Mouse (Mus musculus): Measurements from ENCODE around the gene Ptch1. TPM values are rescaled to one million over a fixed set of nuclear protein-coding genes. Genes with fewer than 3 reads are reported as not detected.
A peak's percentile ranks its signal among the peaks of the same experiment; 100 is the strongest.

Ptch1 gene
- polyA plus RNA-seq (2012; rRNA removed) = 26.5 and 27.8 TPM in 2 replicates

DNA sequence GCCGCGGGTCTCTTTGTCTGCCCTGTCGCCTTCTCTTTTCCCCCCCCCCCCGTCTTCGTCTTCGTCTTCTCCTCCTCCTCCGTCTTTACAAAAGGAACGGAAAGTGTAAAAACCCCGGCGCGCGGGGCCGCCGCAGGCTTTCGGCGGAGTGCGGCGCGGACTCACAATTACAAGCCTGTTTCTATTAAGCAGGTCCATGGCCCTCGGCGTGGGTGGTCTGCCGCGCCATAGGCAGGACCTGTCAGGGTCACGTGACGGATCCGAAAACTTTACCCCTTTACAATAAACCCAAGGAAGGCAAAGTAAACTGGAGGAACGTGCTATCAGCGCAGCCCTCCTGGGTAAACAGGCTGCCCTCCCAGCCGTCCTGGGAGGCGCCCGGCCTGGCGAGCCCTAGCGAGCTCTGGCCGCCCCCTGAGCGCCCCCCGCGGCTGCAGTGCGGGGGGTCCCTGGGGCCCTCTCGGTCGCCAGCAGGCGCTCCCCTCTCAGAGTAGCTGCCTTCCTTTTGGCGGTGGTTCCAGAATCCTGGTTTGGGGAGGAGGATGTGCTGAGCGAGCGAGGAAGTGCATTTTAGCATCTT, at the start of gene Ptch1:
Ptch1 (minus strand) TSS at position 343 of the 580 bp plus-strand sequence.
- peak in 1 of 2 experiments; percentile 54 for DNase-seq (ENCODE audit: extremely low spot score in 1 of 2, low spot score in 1 of 2)

DNA sequence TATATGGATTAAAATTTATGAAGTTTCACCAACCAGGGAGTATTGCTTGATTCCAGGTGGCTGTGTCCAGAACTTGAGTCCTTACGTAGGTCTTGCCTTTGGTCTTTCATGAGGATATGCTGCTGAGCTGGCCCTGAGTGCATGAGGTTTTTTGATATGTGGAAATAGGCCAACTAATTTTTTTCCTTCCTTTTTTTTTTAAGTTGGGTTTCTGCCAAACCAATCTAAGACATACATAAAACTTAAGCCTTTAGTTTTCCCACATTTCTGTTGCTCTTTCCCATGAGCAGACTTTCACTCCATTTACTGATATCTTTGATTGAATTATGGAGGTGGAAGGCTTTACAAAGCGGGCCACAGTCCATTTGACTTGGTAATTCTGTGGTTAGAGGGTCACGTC, 47.9 kb upstream of the Ptch1 start:
- DNase-seq (ENCODE audit: extremely low spot score in 1 of 2, low spot score in 1 of 2) = no peak

DNA sequence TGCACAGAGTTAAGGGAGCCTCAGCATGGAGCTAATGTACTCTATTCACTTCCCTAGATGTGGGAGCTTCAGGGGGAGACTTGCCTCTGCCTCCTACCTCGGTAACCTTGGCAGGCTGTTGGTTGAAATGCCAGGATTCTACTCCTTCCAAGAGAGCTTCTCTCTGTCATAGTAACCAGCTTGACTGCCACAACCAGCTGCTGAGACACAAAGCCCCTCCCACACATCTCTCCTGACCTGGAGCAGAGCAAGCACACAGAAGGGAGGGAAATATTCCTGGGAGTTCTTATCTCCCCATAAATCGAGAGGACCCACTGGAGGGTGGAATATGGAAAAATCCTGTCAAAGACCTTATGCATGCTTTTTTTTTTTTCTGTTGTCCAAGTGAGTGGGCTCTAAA, 39.8 kb upstream of the Ptch1 start:
- no peak for DNase-seq (ENCODE audit: extremely low spot score in 1 of 2, low spot score in 1 of 2)

DNA sequence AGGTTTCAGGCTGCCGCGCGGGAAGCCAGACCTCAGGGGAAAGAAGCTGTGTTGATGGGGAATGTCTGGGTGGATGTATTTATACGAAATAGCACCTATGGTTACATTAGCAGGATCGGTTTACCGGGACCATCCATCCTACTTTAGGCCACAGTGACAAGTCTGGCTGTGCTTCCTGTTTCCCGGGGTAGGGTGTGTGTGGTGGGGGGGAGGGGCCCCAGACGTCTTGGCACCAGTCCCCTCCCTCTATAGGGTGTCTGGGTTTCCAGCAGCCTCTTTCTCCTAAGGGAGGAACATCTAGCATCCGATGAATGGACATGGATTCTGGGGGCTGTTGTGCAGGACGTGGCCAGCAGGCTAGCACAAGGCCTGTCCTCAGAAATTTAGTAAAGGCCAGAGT, 36.3 kb upstream of the Ptch1 start:
- no peak for DNase-seq (ENCODE audit: extremely low spot score in 1 of 2, low spot score in 1 of 2)

DNA sequence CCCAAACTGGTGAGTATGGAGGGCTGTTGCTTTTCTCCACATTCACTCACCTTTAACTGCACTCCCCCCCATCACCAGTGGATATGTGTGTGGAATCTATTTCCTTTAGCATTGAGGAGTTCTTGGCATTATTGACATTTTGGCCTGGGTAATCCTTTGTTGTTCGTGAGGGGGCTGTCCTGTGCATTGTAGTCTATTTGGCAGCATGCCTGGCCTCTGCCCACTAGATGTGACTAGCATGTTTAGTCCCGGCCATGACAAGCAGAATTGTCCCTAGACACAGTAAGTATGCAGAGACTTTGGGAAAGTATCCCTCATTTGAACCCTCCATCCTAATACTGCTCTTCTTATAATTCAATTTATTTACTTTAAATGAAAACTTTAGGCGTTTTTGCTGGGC, 24.2 kb upstream of the Ptch1 start:
- no peak for DNase-seq (ENCODE audit: extremely low spot score in 1 of 2, low spot score in 1 of 2)

DNA sequence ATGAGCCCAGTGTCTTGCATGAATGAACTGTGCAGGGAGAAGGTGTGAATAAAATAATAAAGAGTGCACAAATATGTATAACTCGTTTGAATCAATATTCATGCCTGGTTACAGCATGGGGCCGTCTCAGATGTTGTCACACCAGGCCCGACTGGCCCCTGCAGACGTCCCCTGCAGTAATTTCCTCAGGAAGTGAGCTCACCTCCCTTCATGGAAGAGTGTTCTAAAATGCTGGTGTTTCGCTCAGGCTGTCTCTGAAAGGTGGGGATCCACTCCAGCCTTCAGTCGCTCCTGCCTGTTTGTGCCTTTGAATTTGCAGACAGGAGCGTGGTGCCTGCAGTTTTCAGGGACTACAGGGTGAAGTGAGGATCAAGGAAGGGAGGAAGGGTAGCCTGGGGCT, 22.5 kb upstream of the Ptch1 start:
- DNase-seq (ENCODE audit: extremely low spot score in 1 of 2, low spot score in 1 of 2) = no peak

DNA sequence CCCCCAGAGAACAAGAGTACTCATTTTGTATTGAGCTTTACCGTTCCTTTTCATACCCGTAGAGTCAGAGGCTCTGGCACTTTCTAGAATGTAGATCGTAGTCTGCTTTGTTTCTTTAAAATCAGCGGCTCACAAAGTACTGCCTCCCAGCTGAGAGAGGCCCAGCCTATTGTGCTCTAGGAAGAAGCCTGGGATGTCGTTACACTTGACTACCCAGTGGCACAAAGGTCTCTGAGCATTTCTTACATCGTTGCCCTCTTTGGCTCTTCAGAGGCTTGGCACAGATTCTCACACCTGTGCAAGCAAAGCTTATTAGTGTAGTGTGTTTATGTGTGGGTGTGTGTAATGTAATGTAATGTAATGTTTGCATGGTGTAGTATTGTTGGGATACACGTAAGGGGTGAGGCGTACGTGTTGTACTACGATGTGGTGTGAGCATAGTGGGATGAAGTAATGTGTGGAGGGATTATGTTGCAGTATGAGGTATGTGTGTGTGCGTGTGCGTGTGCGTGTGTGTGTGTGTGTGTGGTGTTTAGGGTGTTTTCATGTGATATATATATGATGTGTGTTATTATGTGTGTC, 20.2 kb upstream of the Ptch1 start:
- no peak for DNase-seq (ENCODE audit: extremely low spot score in 1 of 2, low spot score in 1 of 2)

DNA sequence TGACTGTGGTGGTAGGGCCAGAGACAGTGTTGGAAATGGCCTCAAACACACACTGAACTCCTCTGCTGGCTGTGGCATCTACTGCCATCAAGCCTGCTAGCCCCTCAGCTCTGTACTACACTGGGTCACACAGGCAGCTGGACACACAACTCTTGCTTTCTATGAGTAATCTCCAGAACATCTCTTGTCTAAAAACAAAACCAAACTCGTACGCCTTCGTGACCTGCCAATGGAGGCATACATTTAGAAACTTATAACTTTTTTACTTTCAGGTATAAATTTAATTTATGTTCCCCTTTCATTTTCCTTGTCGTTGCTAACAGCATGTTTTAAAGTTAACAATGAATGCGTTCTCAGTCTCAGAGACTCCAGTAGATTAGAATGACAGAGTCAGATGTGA, 19.4 kb upstream of the Ptch1 start:
- DNase-seq (ENCODE audit: extremely low spot score in 1 of 2, low spot score in 1 of 2) = no peak

DNA sequence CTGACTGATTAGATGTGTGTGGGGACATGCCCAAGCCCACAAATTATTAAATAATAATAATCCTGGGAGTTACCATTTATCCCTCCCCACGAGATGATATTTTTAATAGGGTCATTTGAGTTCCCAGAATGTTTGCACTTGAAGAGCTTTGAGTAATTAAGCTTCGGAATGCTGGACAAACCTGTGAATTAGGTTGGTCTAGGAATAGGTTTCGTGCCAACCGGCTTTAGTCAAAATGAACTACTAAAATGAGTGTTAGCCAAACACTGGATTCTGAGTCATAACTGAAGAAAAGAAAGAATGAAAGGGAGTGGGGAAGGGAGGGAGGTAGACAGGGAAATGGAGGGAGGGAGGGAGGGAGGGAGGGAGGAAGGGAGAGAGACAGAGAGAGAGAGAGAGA, 1.2 kb upstream of the Ptch1 start:
- no peak for DNase-seq (ENCODE audit: extremely low spot score in 1 of 2, low spot score in 1 of 2)

DNA sequence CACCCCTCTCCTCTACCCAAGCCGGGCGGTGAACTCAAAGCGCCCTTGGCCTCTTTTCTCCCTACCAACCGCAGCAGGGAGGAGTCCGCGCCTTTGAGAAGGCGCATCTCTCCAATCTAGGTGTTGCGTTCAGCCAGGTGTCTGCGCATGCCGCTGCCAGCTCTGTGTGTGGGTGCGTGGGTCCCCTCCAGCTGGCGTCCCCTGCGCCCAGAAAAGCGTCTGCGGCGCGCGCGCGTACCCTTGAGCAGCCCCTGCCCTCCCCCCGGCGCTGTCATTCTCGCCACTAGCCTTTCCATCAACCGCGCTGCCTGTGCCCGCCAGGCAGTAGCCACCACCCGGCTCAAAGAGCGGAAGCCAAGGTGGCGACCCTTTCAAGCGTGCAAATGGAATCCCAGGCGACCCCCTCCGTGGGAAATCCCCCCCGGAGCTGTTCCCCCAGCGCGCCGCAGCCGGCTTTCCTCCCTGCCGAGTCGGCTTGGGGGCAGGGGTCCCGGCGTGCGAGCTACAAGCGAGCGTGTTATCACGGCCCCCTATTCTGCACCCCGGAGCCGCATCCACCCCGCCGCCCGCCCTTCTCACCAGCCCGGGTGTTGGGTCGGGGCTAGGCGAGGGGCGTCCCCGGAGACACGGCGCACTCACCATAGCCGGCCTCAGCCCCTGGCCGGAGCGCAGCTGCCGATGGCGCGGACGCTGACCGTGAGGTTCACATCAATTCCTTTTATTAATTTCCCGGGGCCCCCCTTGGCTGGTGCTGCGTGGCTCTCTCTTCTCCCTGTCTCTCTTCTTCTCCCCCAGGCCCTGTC, 744 bp downstream of the Ptch1 start:
- DNase-seq (ENCODE audit: extremely low spot score in 1 of 2, low spot score in 1 of 2) = peak in 1 of 2 experiments; percentile 56

DNA sequence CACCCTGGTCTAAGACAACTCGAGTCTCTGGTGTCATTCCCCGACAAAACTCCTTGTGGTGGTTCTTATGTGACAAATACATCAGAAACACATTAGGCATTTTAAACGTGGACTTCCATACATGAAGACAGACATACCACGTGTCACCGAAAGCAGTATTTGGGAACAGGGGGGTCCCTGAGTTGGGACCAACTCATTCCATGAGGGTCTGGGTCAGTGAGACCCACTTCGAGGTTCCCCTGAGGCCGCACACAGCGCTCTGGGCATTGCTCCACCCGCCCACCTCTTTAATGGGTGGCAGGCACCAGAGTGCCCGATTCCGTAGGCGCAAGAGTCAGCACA, 1.3 kb downstream of the Ptch1 start:
- no peak for DNase-seq (ENCODE audit: extremely low spot score in 1 of 2, low spot score in 1 of 2)

DNA sequence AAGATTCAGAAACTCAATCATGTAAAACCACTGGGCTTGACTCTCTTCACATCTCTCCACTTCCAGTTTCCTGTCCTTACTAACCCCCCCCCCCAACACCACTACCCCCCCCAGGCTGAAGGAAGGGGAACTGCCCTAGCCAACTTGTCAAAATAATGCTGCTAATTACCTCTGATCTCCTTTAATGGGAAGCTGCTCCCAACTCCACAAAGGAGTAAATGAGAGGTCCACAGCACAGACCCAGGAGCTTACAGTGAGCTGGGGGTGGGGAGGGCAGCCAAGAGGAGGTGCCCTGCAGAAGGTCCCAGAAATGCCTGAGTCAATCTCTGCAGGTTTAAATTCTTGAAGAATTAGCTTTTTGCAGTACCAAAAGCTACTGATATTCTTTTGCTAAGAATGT, 2.9 kb downstream of the Ptch1 start:
- DNase-seq (ENCODE audit: extremely low spot score in 1 of 2, low spot score in 1 of 2) = no peak

DNA sequence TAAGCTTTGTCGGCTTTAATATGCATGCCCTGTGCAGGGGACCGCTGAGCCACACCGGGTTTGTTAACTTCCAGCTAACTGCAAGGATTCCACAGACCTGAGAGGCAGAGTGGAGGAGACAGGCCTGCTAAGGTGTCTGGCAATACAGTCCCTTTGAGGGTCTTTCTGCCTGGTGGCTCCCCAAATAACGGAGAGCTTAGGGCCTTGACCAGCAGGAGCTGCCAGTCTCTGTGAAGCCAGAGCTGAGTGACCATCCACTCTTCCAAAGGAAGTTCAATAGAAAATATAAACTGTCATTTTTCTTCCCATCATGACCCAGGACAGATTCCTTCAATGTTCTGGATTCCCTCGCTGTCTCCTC, 4.0 kb downstream of the Ptch1 start:
- no peak for DNase-seq (ENCODE audit: extremely low spot score in 1 of 2, low spot score in 1 of 2)

DNA sequence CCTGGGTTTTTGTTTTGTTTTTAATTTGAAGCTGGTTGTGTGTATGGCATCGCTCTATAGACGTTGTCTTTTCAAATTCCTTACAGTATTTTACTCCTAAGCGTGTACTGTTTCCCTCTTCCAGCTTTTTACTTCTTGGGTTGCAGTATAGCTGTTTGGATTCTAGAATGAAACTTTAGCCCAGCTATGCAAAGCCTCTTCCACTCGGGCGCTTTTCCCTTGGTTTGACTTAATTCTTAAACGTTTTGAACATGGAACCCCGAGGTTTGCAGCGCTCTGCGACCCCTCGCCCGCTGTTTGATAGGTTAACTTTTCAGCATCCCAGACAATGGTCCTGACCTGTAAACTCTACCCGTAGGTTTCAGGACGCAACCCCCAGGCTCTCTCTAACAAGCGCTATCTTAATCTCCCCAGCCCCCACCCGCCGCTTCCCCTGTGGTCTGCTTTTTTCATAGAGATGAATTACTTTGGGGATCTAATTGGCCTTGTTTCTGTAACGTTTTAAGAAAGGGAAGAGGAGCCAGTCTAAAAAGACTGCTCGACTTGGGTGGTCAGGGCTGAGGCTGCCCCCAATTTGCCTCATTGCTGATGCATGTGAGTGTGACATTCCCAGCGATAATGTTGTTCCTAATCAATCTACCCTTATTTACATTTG, 4.5 kb downstream of the Ptch1 start:
- no peak for DNase-seq (ENCODE audit: extremely low spot score in 1 of 2, low spot score in 1 of 2)

DNA sequence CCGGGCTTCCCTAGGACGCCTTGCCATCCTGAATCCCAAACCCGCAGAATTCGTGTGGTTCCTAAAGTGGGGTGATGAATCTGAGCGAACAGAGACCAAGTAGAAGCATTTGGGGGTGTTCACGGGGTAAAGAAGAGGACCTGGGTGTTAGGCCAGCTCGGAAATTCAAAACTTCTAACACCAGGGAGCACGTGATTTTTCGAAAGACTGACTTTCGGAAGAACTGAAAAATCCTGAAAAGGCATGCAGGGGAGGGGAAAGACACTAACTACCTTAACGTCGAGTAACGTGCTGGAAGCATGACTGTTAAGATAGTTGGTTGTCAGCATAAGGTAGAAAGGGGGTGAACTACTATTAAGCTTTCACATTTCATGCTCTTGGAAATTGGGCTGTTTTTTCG, 5.1 kb downstream of the Ptch1 start:
- no peak for DNase-seq (ENCODE audit: extremely low spot score in 1 of 2, low spot score in 1 of 2)

DNA sequence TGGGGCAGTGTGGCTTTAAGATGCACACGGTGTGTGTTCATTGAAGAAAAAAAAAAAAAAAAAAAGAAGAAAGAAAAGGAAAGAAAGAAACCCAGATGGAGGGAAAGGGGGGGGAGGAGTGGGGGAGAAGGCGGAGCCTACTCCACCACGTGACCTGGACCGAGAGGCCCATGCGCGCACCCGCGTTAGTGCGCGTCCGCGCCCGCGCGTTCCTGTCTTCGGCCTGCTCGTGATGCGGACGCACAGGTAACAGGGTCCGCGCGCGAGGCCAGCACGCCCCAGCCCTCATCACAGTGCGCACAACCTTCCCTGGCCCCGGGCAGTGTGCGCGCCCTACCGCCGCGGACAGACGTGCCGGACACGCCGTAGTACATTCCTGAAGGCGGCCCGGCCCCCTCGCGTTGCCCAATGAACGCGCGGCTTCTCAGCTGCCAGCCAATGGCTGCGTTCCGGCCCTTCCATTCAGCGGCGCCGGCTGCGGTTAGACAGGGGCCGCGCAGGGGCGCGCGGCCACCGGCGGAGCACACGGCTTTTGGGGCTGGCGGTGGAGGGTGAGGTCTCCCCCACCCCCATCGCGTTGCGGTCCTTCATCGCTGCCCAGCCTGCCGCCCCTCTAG, 5.6 kb downstream of the Ptch1 start:
- peak; percentile 85 to 93 for DNase-seq (ENCODE audit: extremely low spot score in 1 of 2, low spot score in 1 of 2)

DNA sequence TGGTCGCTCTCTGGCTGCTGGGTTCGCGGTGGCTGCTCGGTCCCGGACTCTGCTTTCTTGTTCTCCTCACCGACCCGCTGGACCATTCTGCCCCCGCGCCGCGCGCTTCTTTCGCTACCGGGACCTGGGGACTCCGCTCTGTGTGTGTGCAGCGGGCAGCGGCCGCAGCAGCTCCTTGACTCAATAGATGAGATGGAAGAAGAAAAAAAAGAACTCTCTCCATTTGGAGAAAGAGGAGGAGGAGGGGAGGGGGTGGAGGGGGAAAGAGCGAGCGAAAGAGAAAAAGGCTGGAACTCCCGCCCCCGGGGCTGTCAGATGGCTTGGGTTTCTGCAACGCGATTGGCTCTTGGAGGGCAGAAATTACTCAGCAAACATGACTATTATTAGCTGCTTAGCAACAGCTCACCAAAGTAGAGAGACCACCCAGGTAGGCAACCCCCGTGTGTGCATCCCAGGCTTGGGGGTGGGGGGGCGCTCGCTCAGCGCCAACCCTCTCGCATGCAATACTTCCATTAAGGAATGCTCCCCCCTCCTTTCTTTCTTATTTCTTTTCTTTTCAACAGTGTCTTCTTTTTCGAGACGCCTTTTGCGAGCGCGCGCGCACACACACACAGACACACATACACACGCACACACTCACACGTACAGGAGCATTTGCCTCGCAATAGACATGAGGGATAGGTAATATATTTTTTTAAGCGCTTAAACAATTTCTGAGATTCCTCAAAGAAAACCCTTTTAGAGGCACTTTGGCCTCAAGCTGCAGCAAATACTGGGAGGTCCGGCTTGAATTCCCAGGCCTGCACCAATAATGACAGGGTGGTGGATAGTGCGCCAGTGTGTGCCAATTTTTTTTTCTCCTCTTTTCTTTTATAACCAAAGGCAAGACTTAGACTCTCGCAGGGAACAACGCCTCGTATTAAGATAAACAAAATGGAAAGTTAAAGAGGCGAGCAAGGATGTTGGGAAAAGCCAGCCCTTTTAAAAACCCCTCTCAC, 7.1 kb downstream of the Ptch1 start:
- DNase-seq (ENCODE audit: extremely low spot score in 1 of 2, low spot score in 1 of 2) = peak; percentile 87 to 93

DNA sequence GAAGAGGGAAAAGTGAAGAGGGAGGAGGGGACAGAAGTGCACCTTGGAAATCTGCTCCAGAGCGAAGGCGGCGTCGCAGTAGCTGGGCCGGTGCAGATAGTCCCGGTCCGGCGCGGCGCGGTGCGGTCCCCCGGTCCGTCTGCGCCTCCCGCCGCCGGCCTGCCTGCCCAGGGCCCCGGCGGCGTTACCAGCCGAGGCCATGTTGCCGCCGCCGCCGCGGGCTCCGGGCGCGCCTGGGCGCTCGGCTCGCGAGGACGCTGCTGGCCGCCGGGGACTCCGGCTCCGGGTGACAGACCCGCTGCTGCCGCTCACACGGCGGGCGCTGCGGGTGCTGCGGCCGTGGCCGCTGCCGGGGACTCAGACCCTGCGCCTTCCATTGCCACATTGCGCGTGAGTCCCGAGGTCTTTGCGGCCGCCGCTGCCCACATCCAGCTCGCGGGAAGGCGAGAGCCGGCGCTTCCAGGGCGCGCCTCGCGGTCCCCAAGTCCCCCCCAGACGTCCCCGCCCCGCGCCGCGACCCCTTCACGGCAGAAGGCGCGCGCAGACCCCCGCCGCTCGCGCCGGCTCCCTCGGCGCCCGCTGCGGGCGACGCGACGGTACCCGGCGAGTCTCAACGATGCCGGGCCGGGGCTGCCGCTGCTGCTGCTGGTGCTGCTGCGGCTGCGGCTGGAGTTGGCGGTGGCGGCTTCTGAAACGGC, 7.9 kb downstream of the Ptch1 start:
- peak in 1 of 2 experiments; percentile 26 for DNase-seq (ENCODE audit: extremely low spot score in 1 of 2, low spot score in 1 of 2)

DNA sequence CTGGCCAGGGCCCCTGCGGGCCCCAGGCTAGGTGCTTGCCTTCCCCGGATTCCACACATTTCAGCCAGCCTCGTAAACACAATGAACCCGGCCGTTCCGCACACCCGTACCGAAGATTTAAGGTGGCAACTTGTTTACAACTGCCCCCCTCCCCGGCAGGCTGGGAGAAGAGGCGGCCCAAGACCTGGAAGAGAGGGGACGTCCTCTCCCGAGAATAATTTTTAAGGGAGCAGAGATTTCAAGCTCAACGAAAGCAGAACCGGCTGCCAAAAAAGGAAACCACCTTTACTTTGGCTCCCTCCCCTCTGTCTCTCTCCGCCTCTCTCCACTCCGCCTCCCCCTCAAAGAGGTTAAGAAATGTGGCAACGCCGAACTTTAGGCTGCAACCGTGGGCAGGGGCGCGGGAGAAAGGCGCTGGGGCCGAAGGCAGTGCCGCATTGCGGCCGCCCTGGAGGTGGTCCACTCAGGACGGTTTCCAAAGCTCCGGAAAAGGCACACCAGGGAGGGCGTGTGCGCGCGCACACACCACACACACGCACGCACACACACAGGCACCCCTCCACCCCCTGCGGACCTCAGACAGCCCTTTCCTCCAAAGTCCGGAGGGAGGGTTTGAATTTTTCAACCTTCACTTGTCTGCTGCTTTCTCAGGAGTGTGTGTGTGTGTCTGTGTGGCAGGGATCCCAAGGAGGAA, 8.6 kb downstream of the Ptch1 start:
- DNase-seq (ENCODE audit: extremely low spot score in 1 of 2, low spot score in 1 of 2) = peak in 1 of 2 experiments; percentile 73
